Mouse (Mus musculus) lung, adult 2 months (tissue): ENCODE measurements around the gene Fam69a. TPM values are rescaled to one million over a fixed set of nuclear protein-coding genes. Genes with fewer than 3 reads are reported as not detected.
"Not testable (repeated sequence)": the region's sequence is repeated elsewhere in the genome, so short reads cannot be mapped to it uniquely, and the experiment has no call there.

ENCODE experiments used
- DNase-seq: peaks from one replicate; pipeline ENCODE4 v3.0.0; 2022
- H3K4me1 ChIP-seq: fragments of 200-500 bp; 2 replicates; pipeline ENCODE4 v1.6.1; 2011; ENCODE audit warnings: low read length; ENCODE audit not compliant: control insufficient read depth, insufficient read depth
- H3K4me3 ChIP-seq: fragments of 200-500 bp; replicated peaks from 2 replicates; pipeline ENCODE3; 2011; ENCODE audit warnings: low read depth, mild to moderate bottlenecking, control low read depth, low read length; ENCODE audit errors: extremely low read depth
- CTCF ChIP-seq: fragments of 200-500 bp; IDR thresholded peaks from 2 replicates; pipeline ENCODE4 v1.5.1; 2011; ENCODE audit warnings: mild to moderate bottlenecking, low read length, control low read depth; ENCODE audit not compliant: insufficient read depth
- POLR2A ChIP-seq: fragments of 200-500 bp; IDR thresholded peaks from 2 replicates; pipeline ENCODE4 v1.6.1; 2011; ENCODE audit warnings: low read depth, mild to moderate bottlenecking, control low read depth, low read length, borderline replicate concordance; ENCODE audit errors: extremely low read depth
- WGBS: fragments of 180-500 bp; shearing (Covaris S2); methylation state at CpG from one replicate; pipeline ENCODE4 v1.1.7; 2018; 5-methylcytosine and 5-hydroxymethylcytosine counted together
- polyA plus RNA-seq: library from polyadenylated mRNA; depleted of rRNA; stranded (reverse); fragments of >200 nt; gene quantifications from 2 replicates; pipeline ENCODE4 v1.2.3, GENCODE M21; 2012

The Fam69a gene
- polyA plus RNA-seq, 1 experiment: 4.4 TPM

GRCm38 (mm10) chr5:107891515-107891914 is 95.4 kb downstream of the Fam69a start:
- DNase-seq, H3K4me3 ChIP-seq, H3K4me1 ChIP-seq: not testable (repeated sequence)
- peak; percentile 9; the same call in 1 of the 2 replicates for TF ChIP-seq CTCF
- 67% methylated on average over 1 of the region's 1 CpGs for WGBS

GRCm38 (mm10) chr5:107889994-107890888 is 96.6 kb downstream of the Fam69a start:
- DNase-seq: no peak
- WGBS: 53% methylated on average over 9 of the region's 9 CpGs
- Histone ChIP-seq H3K4me1 (no peaks in the 10 kb centered on the region), H3K4me3 (no peak overlapping the region)
- TF ChIP-seq CTCF: no peak
- no peak for TF ChIP-seq POLR2A

- H3K4me1 ChIP-seq: no peaks in the 10 kb centered on the region
- TF ChIP-seq POLR2A (no peak), CTCF (no peak)
- no peak overlapping the region for H3K4me3 ChIP-seq
- 66% methylated on average over 5 of the region's 5 CpGs for WGBS
- DNase-seq: no peak
Observed at GRCm38 (mm10) chr5:107880710-107881109, 106.2 kb downstream of the Fam69a start.

- TF ChIP-seq CTCF (no peak), POLR2A (no peak)
- DNase-seq: no peak
- WGBS: 74% methylated on average over 1 of the region's 1 CpGs
- no peaks in the 10 kb centered on the region for H3K4me1 ChIP-seq
- no peak overlapping the region for H3K4me3 ChIP-seq
Observed at GRCm38 (mm10) chr5:107877053-107877452, 109.8 kb downstream of the Fam69a start.

GRCm38 (mm10) chr5:107875261-107875611 is 111.6 kb downstream of the Fam69a start:
- no peak for TF ChIP-seq POLR2A
- TF ChIP-seq CTCF: no peak
- Histone ChIP-seq H3K4me3 (no peak overlapping the region), H3K4me1 (no peaks in the 10 kb centered on the region)
- DNase-seq: no peak

- TF ChIP-seq CTCF (no peak), POLR2A (no peak)
- Histone ChIP-seq H3K4me3 (no peak within 1 kb of the TSS), H3K4me1 (no peaks in the 10 kb centered on the region)
- 23% methylated on average over 4 of the region's 4 CpGs for WGBS
- DNase-seq: no peak
Observed at GRCm38 (mm10) chr5:107874561-107875260, 112.2 kb downstream of the Fam69a start, which contains the start of gene Evi5. Gene Evi5 (minus strand): TSS chr5:107875107.

GRCm38 (mm10) chr5:107873886-107874302 is 113.0 kb downstream of the Fam69a start:
- DNase-seq: no peak
- Histone ChIP-seq H3K4me1 (no peaks in the 10 kb centered on the region), H3K4me3 (no peak overlapping the region)
- TF ChIP-seq POLR2A (no peak), CTCF (no peak)
- 69% methylated on average over 7 of the region's 7 CpGs for WGBS

GRCm38 (mm10) chr5:107873330-107873729 is 113.6 kb downstream of the Fam69a start:
- TF ChIP-seq POLR2A (no peak), CTCF (no peak)
- WGBS: 90% methylated on average over 6 of the region's 6 CpGs
- Histone ChIP-seq H3K4me1 (no peaks in the 10 kb centered on the region), H3K4me3 (no peak overlapping the region)
- no peak for DNase-seq

- peaks cover 2% of the 10 kb centered on the region for H3K4me1 ChIP-seq
- TF ChIP-seq POLR2A (no peak), CTCF (no peak)
- no peak for DNase-seq
- whole genome bisulfite sequencing: 42% methylated on average over 2 of the region's 2 CpGs
- no peak overlapping the region for H3K4me3 ChIP-seq
Observed at GRCm38 (mm10) chr5:107869701-107870100, 117.2 kb downstream of the Fam69a start.
